Mouse (Mus musculus): ENCODE measurements around the gene Rpl3.

GRCm38 (mm10) chr15:80065414-80065813 is 26.3 kb downstream of the Rpl3 start:
- TF ChIP-seq CTCF (IDR thresholded peaks at IDR 0.05; ENCODE audit: low read depth, low read length), result peak; percentile 80
- no peak for TF ChIP-seq POLR2A (IDR thresholded peaks at IDR 0.05; ENCODE audit: insufficient read depth, low read length)
- TF ChIP-seq EP300 (IDR thresholded peaks at IDR 0.05; ENCODE audit: insufficient read depth, low read depth, low read length), result no peak

Data from ES-Bruce4 (cell line).